Comparison of ENCODE assay signal across 8 mouse cellular contexts in the genomic region with DNA sequence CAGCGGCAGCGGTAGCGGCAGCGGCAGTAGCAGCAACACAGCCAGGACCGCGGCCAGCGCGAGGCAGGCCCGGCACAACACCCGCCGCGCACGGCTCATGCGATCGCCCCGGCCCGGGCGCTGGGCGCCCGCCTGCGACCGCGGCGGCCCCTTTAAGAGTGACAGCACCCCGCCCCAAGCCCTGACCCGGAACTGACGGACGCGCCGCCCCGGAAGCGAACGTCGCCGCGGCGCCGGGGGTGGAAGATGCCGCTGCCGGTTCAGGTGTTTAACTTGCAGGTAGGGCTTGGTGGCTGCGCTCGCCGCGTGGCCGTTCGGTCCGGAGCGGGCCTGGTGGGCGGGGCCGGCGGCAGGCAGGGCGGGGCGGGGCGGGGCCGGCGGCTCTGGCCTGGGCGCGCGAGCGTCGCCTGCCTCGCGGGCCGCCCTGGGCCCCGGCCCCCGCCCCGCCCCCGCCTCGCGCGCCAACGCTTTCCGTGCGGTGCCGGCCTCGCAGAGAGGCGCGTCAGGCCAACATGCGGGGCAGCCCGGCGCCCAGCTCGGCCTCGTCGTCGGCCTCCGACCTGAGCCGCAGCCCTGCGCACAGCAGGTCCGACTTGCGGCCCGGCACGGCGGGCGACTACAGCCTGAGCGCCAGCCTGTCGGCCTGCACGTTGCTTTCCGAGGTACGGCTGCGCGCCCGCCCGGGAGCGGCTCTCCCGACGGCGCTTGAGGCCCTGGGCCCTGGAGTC. TPM values are rescaled to one million over a fixed set of nuclear protein-coding genes. Genes with fewer than 3 reads are reported as not detected.
A peak's percentile ranks its signal among the peaks of the same experiment; 100 is the strongest.
DNase-seq lines count a peak whose midpoint lies in the region; ATAC-seq and TF ChIP-seq lines count a peak whose summit lies in the region.

A gene (minus strand): TSS at position 144 of the 728 bp plus-strand sequence.
A gene (plus strand): TSS at position 209 of the 728 bp plus-strand sequence.

- H3K27ac ChIP-seq in forebrain, embryonic 12.5 days = peak within 1 kb of the TSS; percentile 73
- H3K27ac ChIP-seq in olfactory bulb, adult 2 months (ENCODE audit: insufficient read depth, low read depth, low read length) = peak within 1 kb of the TSS; percentile 21; the same call in 1 of the 2 replicates

- ATAC-seq in forebrain, embryonic 12.5 days (ENCODE audit: low FRiP score) = peak; percentile 85

- H3K4me3 ChIP-seq in E14TG2a.4 (replicated peaks; ENCODE audit: low read length) = peak within 1 kb of the TSS; percentile 95
- peak within 1 kb of the TSS; percentile 100 for H3K4me3 ChIP-seq in forebrain, embryonic 12.5 days (replicated peaks)
- H3K4me3 ChIP-seq in lung, adult 2 months (replicated peaks; ENCODE audit: extremely low read depth, low read depth, low read length) = peak within 1 kb of the TSS; percentile 85
- H3K4me3 ChIP-seq in olfactory bulb, adult 2 months (ENCODE audit: insufficient read depth, low read depth, low read length) = peak within 1 kb of the TSS; percentile 97

- DNase-seq in c-Kit-positive CD71-positive TER-119-negative erythroid progenitor cells, embryonic 14.5 days (ENCODE audit: low read depth) = peak; percentile 65
- peak; percentile 86 to 88 for DNase-seq in heart, postnatal 10 days
- DNase-seq in large intestine, adult 2 months (ENCODE audit: low read depth, low spot score) = no peak
- peak; percentile 87 for DNase-seq in lung, adult 2 months
- DNase-seq in thymus, adult 18-20 months = peak; percentile 68 to 72

- under 1% methylated on average over 84 of the region's 107 CpGs for WGBS in forebrain, embryonic 12.5 days
- WGBS in large intestine, adult 2 months = under 1% methylated on average over 107 of the region's 107 CpGs
- under 1% methylated on average over 96 of the region's 107 CpGs for WGBS in lung, adult 2 months
- WGBS in olfactory bulb, adult 2 months = under 1% methylated on average over 96 of the region's 107 CpGs

- no peak for TF ChIP-seq CTCF in E14TG2a.4 (conservative IDR thresholded peaks at IDR 0.05; ENCODE audit: low read length)
- no peak for TF ChIP-seq CTCF in lung, adult 2 months (IDR thresholded peaks at IDR 0.05; ENCODE audit: insufficient read depth, low read length)
- no peak for TF ChIP-seq CTCF in olfactory bulb, adult 2 months (IDR thresholded peaks at IDR 0.05; ENCODE audit: insufficient read depth, low read depth, low read length)

- H3K9ac ChIP-seq in forebrain, embryonic 12.5 days = peak within 1 kb of the TSS; percentile 95

- intact Hi-C loops in heart, postnatal 10 days (cut with DNase I) = no loop called here

- H3K27me3 ChIP-seq in E14TG2a.4 (ENCODE audit: insufficient read depth, low read length) = no peaks in the 10 kb centered on the region
- H3K27me3 ChIP-seq in forebrain, embryonic 12.5 days = no peaks in the 10 kb centered on the region; the same call in 1 of the 2 replicates

- peak within 1 kb of the TSS; percentile 99 for H3K4me2 ChIP-seq in forebrain, embryonic 12.5 days

- H3K36me3 ChIP-seq in E14TG2a.4 (ENCODE audit: insufficient read depth, low read length) = peaks cover 68% of the 10 kb centered on the region
- H3K36me3 ChIP-seq in forebrain, embryonic 12.5 days (replicated peaks) = peaks cover 54% of the 10 kb centered on the region

- H3K9me3 ChIP-seq in E14TG2a.4 (ENCODE audit: low read length) = no peaks in the 10 kb centered on the region
- H3K9me3 ChIP-seq in forebrain, embryonic 12.5 days = no peaks in the 10 kb centered on the region

- 0 out of 2 replicates have a peak, but pooled peaks have one; percentile 40 for TF ChIP-seq POLR2A in lung, adult 2 months (IDR thresholded peaks at IDR 0.05; ENCODE audit: borderline replicate concordance, extremely low read depth, low read depth, low read length)
- peak; percentile 69 for TF ChIP-seq POLR2A in olfactory bulb, adult 2 months (IDR thresholded peaks at IDR 0.05; ENCODE audit: insufficient read depth, low read depth, low read length)

- H3K4me1 ChIP-seq in E14TG2a.4 (replicated peaks; ENCODE audit: low read depth, low read length) = peaks cover 71% of the 10 kb centered on the region
- peaks cover 27% of the 10 kb centered on the region for H3K4me1 ChIP-seq in forebrain, embryonic 12.5 days
- peaks cover 11% of the 10 kb centered on the region for H3K4me1 ChIP-seq in lung, adult 2 months (ENCODE audit: control insufficient read depth, insufficient read depth, low read length)
- H3K4me1 ChIP-seq in olfactory bulb, adult 2 months (ENCODE audit: control insufficient read depth, insufficient read depth, low read length) = peaks cover 28% of the 10 kb centered on the region

RNA-seq across cellular contexts. Expression of the first gene that starts in this region (rescaled TPM):
- 58.1 and 63.7 TPM in 2 replicates for polyA plus RNA-seq in forebrain, embryonic 12.5 days (2016; fragmentation: Nextera tagmentation; extraction: Ambion mirVana)
- 10 to 100 TPM; 12.2 to 12.5 TPM for total RNA-seq in heart, postnatal 10 days (2021)
- 60.4 and 73.4 TPM in 2 replicates for polyA plus RNA-seq in large intestine, adult 2 months (2012; rRNA removed)
- polyA plus RNA-seq in lung, adult 2 months (2012; rRNA removed) = 55.8 and 59.8 TPM in 2 replicates
- polyA plus RNA-seq in olfactory bulb, adult 2 months (2012; ENCODE audit: insufficient read depth, insufficient read length, low replicate concordance, missing spikeins) = not detected in 2 replicates

RNA-seq across cellular contexts. Expression of the second gene that starts in this region (rescaled TPM):
- 246 and 247 TPM in 2 replicates for polyA plus RNA-seq in forebrain, embryonic 12.5 days (2016; fragmentation: Nextera tagmentation; extraction: Ambion mirVana)
- 10 to 100 TPM; 61.7 to 69.1 TPM for total RNA-seq in heart, postnatal 10 days (2021)
- polyA plus RNA-seq in large intestine, adult 2 months (2012; rRNA removed) = 124 and 130 TPM in 2 replicates
- 116 and 141 TPM in 2 replicates for polyA plus RNA-seq in lung, adult 2 months (2012; rRNA removed)
- polyA plus RNA-seq in olfactory bulb, adult 2 months (2012; ENCODE audit: insufficient read depth, insufficient read length, low replicate concordance, missing spikeins) = not detected in 2 replicates
